Mouse (Mus musculus) layer of hippocampus, adult 8-10 months (tissue): Measurements from ENCODE around the gene Smg8. TPM values are rescaled to one million over a fixed set of nuclear protein-coding genes. Genes with fewer than 3 reads are reported as not detected.

Source experiments
- DNase-seq, 2 experiments: peaks; one replicate each; pipeline ENCODE4 v3.0.0; 2022; ENCODE audit warnings: low spot score in 2 of 2
- microRNA-seq, 2 experiments: library from miRNA; unstranded; fragments of <30 nt; microRNA quantifications; one replicate each; pipeline ENCODE4 v1.2.0; 2022
- total RNA-seq, 4 experiments: library from RNA; stranded (reverse); gene quantifications; 2 replicates each; pipeline ENCODE4 v1.2.4; 2022

Smg8 gene
- total RNA-seq, 4 experiments from 2014 or later: 16.4 to 18.6 (median 17.5) TPM

DNA sequence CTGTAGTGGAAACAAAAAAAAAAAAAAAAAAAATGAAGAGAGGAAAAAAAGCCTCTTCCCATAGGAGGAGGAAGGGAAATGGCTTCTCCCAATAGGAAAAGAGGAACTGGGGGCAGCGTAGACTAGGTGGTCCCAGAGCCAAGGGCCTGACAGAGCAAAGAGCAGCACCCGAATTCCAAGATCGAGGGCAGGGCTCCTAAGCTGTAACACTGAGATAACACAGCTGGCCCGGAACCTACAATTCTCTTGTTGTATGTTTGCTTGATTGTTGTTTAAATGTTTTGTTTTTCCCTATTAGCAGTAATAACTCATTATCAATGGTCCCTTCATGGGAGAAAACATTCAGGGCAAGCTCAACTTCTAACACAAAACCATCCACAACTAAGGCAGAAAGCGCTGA, 39.6 kb downstream of the Smg8 start:
- DNase-seq: no peak

DNA sequence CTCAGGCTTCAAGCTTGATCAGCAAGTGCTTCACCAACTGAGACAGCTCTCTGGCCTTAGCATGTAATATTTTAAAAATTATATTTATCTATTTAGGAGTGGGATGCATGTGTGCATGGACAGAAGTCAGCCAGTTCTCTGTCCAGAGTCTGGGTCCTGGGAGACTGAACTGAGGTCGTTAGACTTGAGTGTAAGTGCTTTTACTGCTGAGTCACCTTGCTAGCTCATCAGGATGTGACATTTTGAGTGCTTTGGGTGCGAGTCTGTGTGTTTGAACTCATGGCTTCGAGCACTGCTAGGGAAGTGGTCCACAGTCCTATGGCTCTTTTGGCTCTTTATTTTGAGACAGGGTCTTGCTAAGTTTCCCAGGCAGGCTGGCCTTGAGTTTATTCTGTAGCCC, 43.5 kb downstream of the Smg8 start:
- DNase-seq: no peak

DNA sequence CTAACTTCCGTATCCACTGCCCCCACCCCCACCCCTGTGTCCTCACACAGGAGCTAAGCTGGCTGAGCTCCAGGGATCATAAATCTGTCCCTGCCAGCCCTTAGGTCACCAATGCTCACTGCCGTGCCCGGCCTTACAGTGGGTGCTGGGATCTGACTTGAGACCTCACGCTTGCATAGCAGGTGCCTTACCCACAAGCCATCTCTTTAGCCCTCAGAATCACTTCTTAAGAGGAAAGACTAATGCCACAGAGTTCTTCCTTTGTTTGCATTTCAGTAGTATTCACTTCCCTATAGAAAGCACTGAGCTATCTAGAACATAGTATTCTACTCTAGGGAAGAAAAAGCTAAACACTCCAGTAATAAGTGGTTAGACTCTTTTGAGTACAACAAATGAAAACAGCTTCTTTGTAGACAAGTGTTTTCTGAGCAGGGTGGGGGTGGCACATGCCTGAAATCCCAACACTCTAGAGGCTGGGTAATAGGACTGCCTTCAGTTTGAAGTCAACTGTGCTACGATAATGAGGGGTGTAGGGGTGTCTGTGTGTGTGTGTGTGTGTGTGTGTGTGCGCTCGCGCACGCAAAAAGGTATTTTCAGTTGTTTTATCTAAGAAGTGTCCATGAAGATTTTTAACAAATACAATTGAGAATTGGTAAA, 47.1 kb downstream of the Smg8 start:
- DNase-seq: no peak

DNA sequence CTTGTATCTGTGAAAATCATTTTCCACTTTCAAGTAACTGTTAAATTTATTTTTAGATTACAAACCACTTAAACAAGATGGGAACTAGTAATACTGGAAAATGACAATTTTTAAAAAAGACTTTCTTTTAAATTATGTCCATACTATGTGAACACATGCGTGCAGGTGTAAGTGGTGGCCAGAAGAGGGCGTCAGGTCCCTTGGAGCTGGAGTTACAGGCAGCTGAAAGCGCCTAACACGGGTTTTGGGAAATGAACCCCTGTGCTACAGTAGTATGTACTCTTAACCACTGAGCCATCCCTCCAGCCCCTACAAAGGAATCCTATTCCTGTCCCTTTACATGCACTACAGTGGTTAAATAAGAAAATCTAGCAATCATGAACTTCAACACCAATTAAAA, 50.4 kb downstream of the Smg8 start:
- no peak for DNase-seq

DNA sequence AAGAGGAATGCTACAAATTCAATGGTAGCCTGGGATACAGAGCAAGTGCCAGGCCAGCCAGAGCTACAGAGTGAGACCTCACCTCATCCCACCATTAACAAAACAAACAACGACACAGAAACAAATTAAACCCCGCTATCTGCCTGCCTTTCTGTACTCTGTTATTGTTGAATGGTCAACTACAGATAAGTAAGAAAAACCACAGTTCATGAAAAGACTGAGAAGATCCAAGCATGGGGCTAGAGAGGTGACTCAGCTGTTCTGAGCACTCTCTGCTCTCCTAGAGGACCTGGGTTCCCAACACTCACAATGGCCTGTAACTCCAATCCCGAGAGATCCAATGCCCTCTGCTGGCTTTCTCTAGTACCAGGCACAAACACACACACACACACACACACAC, 58.4 kb downstream of the Smg8 start:
- DNase-seq: no peak

Small RNA genes lying within 50 kb of the gene (microRNA-seq; reads per million reads assigned to microRNA genes)
- gene Mir301: 37.3 to 389 reads per million in 2 experiments

Other genes with a start within 250 kb of the Smg8 start
- gene Ypel2, start 93.1 kb downstream of the Smg8 start, total RNA-seq: 10 to 100 TPM; 21.5 to 28.4 (median 24.6) TPM
- 10 to 100 TPM; 39.8 to 54.5 (median 45.0) TPM for gene Gdpd1, start 12.7 kb downstream of the Smg8 start, total RNA-seq
- under 1 TPM; 0.27 to 0.52 (median 0.40) TPM for gene Prr11, start 21.9 kb upstream of the Smg8 start, total RNA-seq
- 10 to 100 TPM; 13.7 to 16.1 (median 14.8) TPM for gene Ska2, start 22.5 kb upstream of the Smg8 start, total RNA-seq
- 100 to 1,000 TPM; 166 to 174 (median 170) TPM for gene Trim37, start 40.3 kb upstream of the Smg8 start, total RNA-seq